Mouse (Mus musculus): ENCODE results near the gene Rras2. TPM values are rescaled to one million over a fixed set of nuclear protein-coding genes. Genes with fewer than 3 reads are reported as not detected.

Rras2 gene
- total and polyA plus RNA-seq, 2 experiments from 2014 or later: 37.4 to 72.8 TPM

DNA sequence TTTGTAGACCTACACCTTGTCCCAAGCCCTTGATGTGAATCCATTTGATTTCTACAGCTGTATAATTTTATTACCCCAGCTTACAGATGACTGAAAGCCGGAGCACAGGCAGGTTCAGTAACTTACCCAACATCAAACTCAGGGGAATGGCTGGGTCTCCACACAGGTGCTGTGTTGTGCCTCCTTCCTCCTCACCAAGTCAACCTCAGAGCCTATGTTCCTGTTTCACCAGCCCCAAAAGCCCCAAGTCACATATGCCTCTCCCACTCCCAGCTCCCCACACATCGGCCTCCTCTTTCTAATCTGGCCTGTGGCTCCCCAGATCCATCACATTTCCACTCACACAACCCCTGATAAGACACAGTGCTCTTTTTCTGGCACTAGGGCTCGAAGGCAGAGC lies 2.6 kb downstream of the Rras2 start:
- H3K9ac ChIP-seq (replicated peaks; ENCODE audit: low read depth, low read length): no peak overlapping the region
- no peak overlapping the region for H3K27ac ChIP-seq (ENCODE audit: low read depth)
- no peak for TF ChIP-seq CTCF (IDR thresholded peaks at IDR 0.05; ENCODE audit: low read depth)
- no peak for TF ChIP-seq EP300 (IDR thresholded peaks at IDR 0.05; ENCODE audit: low read depth)
- WGBS: 40% methylated on average over 3 of the region's 3 CpGs
- peak overlapping the region; percentile 90; the same call in 1 of the 2 replicates for H3K4me3 ChIP-seq (ENCODE audit: low read depth, low read length)
- DNase-seq (ENCODE audit: low spot score) (no peak), ATAC-seq (ENCODE audit: insufficient read depth, low read depth) (no peak)
- H3K36me3 ChIP-seq (replicated peaks; ENCODE audit: control insufficient read depth, insufficient read depth, low read length): no peaks in the 10 kb centered on the region; the same call in 1 of the 2 replicates
- no peaks in the 10 kb centered on the region for H3K27me3 ChIP-seq (ENCODE audit: control insufficient read depth, insufficient read depth, low read length)
- no peaks in the 10 kb centered on the region for H3K9me3 ChIP-seq (replicated peaks; ENCODE audit: control insufficient read depth, low read length)
- peak overlapping the region; percentile 89 for H3K4me2 ChIP-seq (ENCODE audit: low read depth, low read length)
- peaks cover 21% of the 10 kb centered on the region; the same call in 1 of the 2 replicates for H3K4me1 ChIP-seq (ENCODE audit: control insufficient read depth, insufficient read depth)

DNA sequence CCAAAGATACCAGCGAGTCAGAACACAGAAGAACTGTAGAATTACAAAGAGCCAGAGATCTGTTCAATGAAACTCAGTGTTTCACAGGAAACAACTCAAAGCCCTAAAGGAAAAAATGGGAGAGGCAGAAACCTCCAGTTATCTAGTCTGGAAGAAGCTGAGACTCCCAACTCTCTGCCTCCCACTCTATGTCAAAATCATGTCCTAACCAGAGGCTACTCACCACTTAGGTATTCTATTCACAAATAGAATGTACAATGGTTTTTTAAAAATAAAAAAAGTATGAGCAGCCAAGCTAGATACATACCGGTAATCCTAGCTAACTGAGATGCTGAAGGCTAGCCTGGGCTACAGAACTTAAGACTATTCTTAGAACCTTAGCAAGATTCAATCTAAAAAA lies 3.3 kb downstream of the Rras2 start:
- no peaks in the 10 kb centered on the region; the same call in 1 of the 2 replicates for H3K36me3 ChIP-seq (replicated peaks; ENCODE audit: control insufficient read depth, insufficient read depth, low read length)
- H3K9ac ChIP-seq (replicated peaks; ENCODE audit: low read depth, low read length): no peak overlapping the region
- DNase-seq (ENCODE audit: low spot score): no peak
- H3K4me3 ChIP-seq (ENCODE audit: low read depth, low read length): no peak overlapping the region
- peaks cover 21% of the 10 kb centered on the region; the same call in 1 of the 2 replicates for H3K4me1 ChIP-seq (ENCODE audit: control insufficient read depth, insufficient read depth)
- no peak for TF ChIP-seq EP300 (IDR thresholded peaks at IDR 0.05; ENCODE audit: low read depth)
- no peak for TF ChIP-seq CTCF (IDR thresholded peaks at IDR 0.05; ENCODE audit: low read depth)
- H3K27me3 ChIP-seq (ENCODE audit: control insufficient read depth, insufficient read depth, low read length): no peaks in the 10 kb centered on the region
- no peaks in the 10 kb centered on the region for H3K9me3 ChIP-seq (replicated peaks; ENCODE audit: control insufficient read depth, low read length)
- no peak overlapping the region for H3K4me2 ChIP-seq (ENCODE audit: low read depth, low read length)
- no peak overlapping the region for H3K27ac ChIP-seq (ENCODE audit: low read depth)
- 72% methylated on average over 2 of the region's 2 CpGs for whole genome bisulfite sequencing
- ATAC-seq (ENCODE audit: insufficient read depth, low read depth): no peak

DNA sequence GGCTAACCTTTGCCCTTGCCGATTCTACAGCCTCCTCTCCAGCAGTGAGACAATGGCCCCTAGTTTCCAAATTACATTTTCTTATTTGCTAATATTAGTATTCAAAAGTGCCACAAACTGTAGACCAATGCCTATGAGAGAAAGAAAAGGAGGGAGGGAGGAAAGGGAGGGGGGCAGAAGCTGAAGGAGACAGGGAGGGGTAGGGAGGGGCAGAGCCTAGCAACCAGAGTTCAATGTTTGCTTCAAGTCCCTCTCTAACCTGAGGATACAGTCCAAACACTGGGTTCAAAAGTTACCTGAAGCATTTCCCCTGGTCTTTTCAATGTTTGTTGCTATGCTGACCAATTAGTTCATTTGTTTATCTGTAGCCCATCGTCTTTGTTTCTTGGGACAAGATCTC lies 7.1 kb downstream of the Rras2 start:
- Histone ChIP-seq H3K27ac (ENCODE audit: low read depth) (no peak overlapping the region), H3K27me3 (ENCODE audit: control insufficient read depth, insufficient read depth, low read length) (no peaks in the 10 kb centered on the region), H3K9me3 (replicated peaks; ENCODE audit: control insufficient read depth, low read length) (no peaks in the 10 kb centered on the region), H3K4me1 (ENCODE audit: control insufficient read depth, insufficient read depth) (peaks cover 25% of the 10 kb centered on the region), H3K9ac (replicated peaks; ENCODE audit: low read depth, low read length) (no peak overlapping the region), H3K4me3 (ENCODE audit: low read depth, low read length) (no peak overlapping the region), H3K4me2 (ENCODE audit: low read depth, low read length) (no peak overlapping the region), H3K36me3 (replicated peaks; ENCODE audit: control insufficient read depth, insufficient read depth, low read length) (no peaks in the 10 kb centered on the region; the same call in 1 of the 2 replicates)
- 71% methylated on average over 2 of the region's 2 CpGs for WGBS
- DNase-seq (ENCODE audit: low spot score) (no peak), ATAC-seq (ENCODE audit: insufficient read depth, low read depth) (no peak)
- TF ChIP-seq CTCF (IDR thresholded peaks at IDR 0.05; ENCODE audit: low read depth) (no peak), EP300 (IDR thresholded peaks at IDR 0.05; ENCODE audit: low read depth) (no peak)

- Histone ChIP-seq H3K9ac (replicated peaks; ENCODE audit: low read depth, low read length) (0 out of 2 replicates have a peak overlapping the region, but pooled peaks have one; percentile 26), H3K9me3 (replicated peaks; ENCODE audit: control insufficient read depth, low read length) (no peaks in the 10 kb centered on the region), H3K27ac (ENCODE audit: low read depth) (peak overlapping the region; percentile 76), H3K4me3 (ENCODE audit: low read depth, low read length) (no peak overlapping the region), H3K4me1 (ENCODE audit: control insufficient read depth, insufficient read depth) (peaks cover 32% of the 10 kb centered on the region), H3K36me3 (replicated peaks; ENCODE audit: control insufficient read depth, insufficient read depth, low read length) (no peaks in the 10 kb centered on the region), H3K4me2 (ENCODE audit: low read depth, low read length) (peak overlapping the region; percentile 41), H3K27me3 (ENCODE audit: control insufficient read depth, insufficient read depth, low read length) (no peaks in the 10 kb centered on the region)
- TF ChIP-seq CTCF (IDR thresholded peaks at IDR 0.05; ENCODE audit: low read depth) (no peak), EP300 (IDR thresholded peaks at IDR 0.05; ENCODE audit: low read depth) (no peak)
- ATAC-seq (ENCODE audit: insufficient read depth, low read depth) (no peak), DNase-seq (ENCODE audit: low spot score) (no peak)
- 46% methylated on average over 8 of the region's 8 CpGs for WGBS
Observed at GRCm38 (mm10) chr7:114105886-114106285, 11.7 kb downstream of the Rras2 start.

DNA sequence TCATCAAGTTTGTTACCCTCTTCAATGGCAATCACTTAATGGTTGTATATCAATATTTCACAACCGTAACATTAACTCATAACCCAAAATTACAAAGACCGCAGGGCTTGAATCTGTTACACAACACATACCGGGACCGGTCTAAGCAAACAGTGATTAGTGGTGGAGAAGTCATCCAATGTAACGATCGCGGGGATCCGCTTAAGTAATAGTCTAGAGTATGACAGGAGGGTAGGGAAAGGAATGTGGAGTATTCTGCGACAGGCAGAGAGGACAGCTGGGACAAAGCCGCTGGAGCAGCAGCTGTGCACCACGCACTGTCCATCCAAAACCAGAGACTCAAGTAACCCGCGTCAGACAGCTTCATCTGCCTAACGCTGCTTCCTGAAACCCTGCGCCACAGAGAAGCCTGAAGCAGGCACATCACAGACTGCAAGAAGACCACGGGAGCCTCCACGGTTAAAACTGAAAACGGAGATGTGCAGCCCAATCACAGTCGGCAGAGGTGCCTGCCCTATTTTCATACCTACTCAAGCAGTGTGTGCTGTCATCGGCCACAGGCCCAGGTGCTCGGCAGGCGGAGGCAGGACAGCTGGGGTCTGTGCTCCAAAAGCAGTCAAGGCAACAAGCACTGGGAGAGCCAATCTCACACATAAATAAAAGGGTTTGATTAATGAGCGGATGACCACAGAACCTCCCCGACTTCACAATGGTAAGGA lies 13.8 kb downstream of the Rras2 start:
- Histone ChIP-seq H3K27me3 (ENCODE audit: control insufficient read depth, insufficient read depth, low read length) (no peaks in the 10 kb centered on the region), H3K36me3 (replicated peaks; ENCODE audit: control insufficient read depth, insufficient read depth, low read length) (no peaks in the 10 kb centered on the region), H3K4me3 (ENCODE audit: low read depth, low read length) (peak overlapping the region; percentile 14; the same call in 1 of the 2 replicates), H3K9ac (replicated peaks; ENCODE audit: low read depth, low read length) (peak overlapping the region; percentile 38), H3K4me2 (ENCODE audit: low read depth, low read length) (peak overlapping the region; percentile 50), H3K4me1 (ENCODE audit: control insufficient read depth, insufficient read depth) (peaks cover 32% of the 10 kb centered on the region), H3K27ac (ENCODE audit: low read depth) (peak overlapping the region; percentile 40; the same call in 1 of the 2 replicates), H3K9me3 (replicated peaks; ENCODE audit: control insufficient read depth, low read length) (no peaks in the 10 kb centered on the region)
- DNase-seq (ENCODE audit: low spot score) (no peak), ATAC-seq (ENCODE audit: insufficient read depth, low read depth) (peak; percentile 25; the same call in 1 of the 2 replicates)
- TF ChIP-seq EP300 (IDR thresholded peaks at IDR 0.05; ENCODE audit: low read depth) (no peak), CTCF (IDR thresholded peaks at IDR 0.05; ENCODE audit: low read depth) (no peak)
- WGBS: 47% methylated on average over 24 of the region's 24 CpGs
